ENCODE assay signal across 9 mouse cellular contexts in genomic region chr2:179722776-179723386, GRCm38 (mm10).
A peak's percentile ranks its signal among the peaks of the same experiment; 100 is the strongest.
DNase-seq lines count a peak whose midpoint lies in the region; ATAC-seq and TF ChIP-seq lines count a peak whose summit lies in the region.
"Had no signal": no experiment of that assay in that cellular context is flagged by ENCODE, and none has a peak within 500 bp of the region (broad histone marks: within the 10 kb centered on the region; RNA-seq: fewer than 3 reads in every experiment).

No protein-coding gene starts in this region.

- H3K27me3 ChIP-seq in kidney, adult 2 months (replicated peaks; ENCODE audit: control insufficient read depth, insufficient read depth, low read length) = no peaks in the 10 kb centered on the region
- H3K27me3 ChIP-seq in hindbrain, embryonic 15.5 days = no peaks in the 10 kb centered on the region
- H3K27me3 ChIP-seq: liver, embryonic 12.5 days had no signal

- H3K4me2 ChIP-seq in hindbrain, embryonic 15.5 days = no peak overlapping the region
- H3K4me2 ChIP-seq: liver, embryonic 12.5 days had no signal

- peak; percentile 22 for TF ChIP-seq CTCF in kidney, adult 2 months (conservative IDR thresholded peaks at IDR 0.05; ENCODE audit: insufficient read depth, insufficient read length, low read depth, low read length)

- H3K27ac ChIP-seq in kidney, adult 2 months (ENCODE audit: insufficient read depth, low read depth, low read length) = no peak overlapping the region
- no peak overlapping the region for H3K27ac ChIP-seq in hindbrain, embryonic 15.5 days (replicated peaks)
- H3K27ac ChIP-seq: liver, embryonic 12.5 days had no signal

- H3K36me3 ChIP-seq in kidney, adult 2 months (ENCODE audit: control insufficient read depth, insufficient read depth, low read length) = no peaks in the 10 kb centered on the region
- no peaks in the 10 kb centered on the region for H3K36me3 ChIP-seq in hindbrain, embryonic 15.5 days
- H3K36me3 ChIP-seq: liver, embryonic 12.5 days had no signal

- H3K9ac ChIP-seq in hindbrain, embryonic 15.5 days = no peak overlapping the region
- H3K9ac ChIP-seq: liver, embryonic 12.5 days had no signal

- no peak for DNase-seq in kidney, adult 2 months
- no peak for DNase-seq in kidney, adult 11 months
- peak; percentile 25 for DNase-seq in right cerebral cortex, postnatal 14 days
- DNase-seq in right cerebral cortex, postnatal 10 days (ENCODE audit: low spot score in 2 of 2) = no peak
- DNase-seq in thymus, postnatal 10 days (ENCODE audit: low spot score in 2 of 2) = no peak
- no peak for DNase-seq in gastrocnemius, postnatal 10 days
- DNase-seq: embryo, embryonic 11 days had no signal

- H3K9me3 ChIP-seq in hindbrain, embryonic 15.5 days = no peaks in the 10 kb centered on the region
- H3K9me3 ChIP-seq: liver, embryonic 12.5 days had no signal

- no peak overlapping the region for H3K4me3 ChIP-seq in kidney, adult 2 months (ENCODE audit: insufficient read depth, low read depth, low read length)
- H3K4me3 ChIP-seq in hindbrain, embryonic 15.5 days = no peak overlapping the region
- H3K4me3 ChIP-seq: liver, embryonic 12.5 days had no signal

- WGBS in kidney, adult 2 months = 68% methylated on average over 4 of the region's 4 CpGs
- WGBS in hindbrain, embryonic 15.5 days = 64% methylated on average over 4 of the region's 4 CpGs

- no peaks in the 10 kb centered on the region for H3K4me1 ChIP-seq in kidney, adult 2 months (ENCODE audit: control insufficient read depth, insufficient read depth, low read length)
- peaks cover 3% of the 10 kb centered on the region; the same call in 1 of the 2 replicates for H3K4me1 ChIP-seq in hindbrain, embryonic 15.5 days (replicated peaks)
- H3K4me1 ChIP-seq: liver, embryonic 12.5 days had no signal

- ATAC-seq in hindbrain, embryonic 15.5 days (ENCODE audit: low FRiP score, low read depth) = peak; percentile 50; the same call in 1 of the 2 replicates
- ATAC-seq: liver, embryonic 12.5 days had no signal

- TF ChIP-seq POLR2A in kidney, adult 2 months (IDR thresholded peaks at IDR 0.05; ENCODE audit: low read depth, low read length) = no peak
